Mouse (Mus musculus) left cerebral cortex, postnatal 4 days (tissue): ENCODE data around the gene Lrrc26. TPM values are rescaled to one million over a fixed set of nuclear protein-coding genes. Genes with fewer than 3 reads are reported as not detected.

ENCODE experiments used
- DNase-seq: peaks from one replicate; pipeline ENCODE4 v3.0.0-alpha.2; 2022
- intact Hi-C: fragments of 180-260 bp; cut with DNase I; formaldehyde crosslinking; loops from one replicate; pipeline ENCODE4 v1.15.1; 2025
- total RNA-seq, 2 experiments: library from RNA; stranded (reverse); gene quantifications; 2 replicates each; pipeline ENCODE4 v1.2.3; 2021

Lrrc26 gene
- total RNA-seq, 2 experiments from 2014 or later: not detected

- intact Hi-C loops: no loop called here
- DNase-seq: no peak
Observed at GRCm38 (mm10) chr2:25333569-25333968, 43.9 kb downstream of the Lrrc26 start.

GRCm38 (mm10) chr2:25338303-25338702, 48.6 kb downstream of the Lrrc26 start:
- DNase-seq: no peak
- intact Hi-C loops: no loop called here

Other genes with a start within 250 kb of the Lrrc26 start
- gene Nsmf, start 235.6 kb upstream of the Lrrc26 start, total RNA-seq: 100 to 1,000 TPM; 342 to 359 TPM
- gene Entpd8, start 209.6 kb upstream of the Lrrc26 start, total RNA-seq: not detected
- gene Noxa1, start 194.8 kb upstream of the Lrrc26 start, total RNA-seq: not detected
- 10 to 100 TPM; 32.5 to 35.0 TPM for gene Nrarp, start 109.2 kb upstream of the Lrrc26 start, total RNA-seq
- gene Tor4a, start 93.0 kb upstream of the Lrrc26 start, total RNA-seq: 1 to 10 TPM; 1.4 to 1.8 TPM
- gene Nelfb, start 78.4 kb upstream of the Lrrc26 start, total RNA-seq: 10 to 100 TPM; 62.6 to 65.1 TPM
- gene Stpg3, start 75.3 kb upstream of the Lrrc26 start, total RNA-seq: not detected
- gene Fam166a, start 71.2 kb upstream of the Lrrc26 start, total RNA-seq: not detected
- gene Tubb4b, start 65.2 kb upstream of the Lrrc26 start, total RNA-seq: 100 to 1,000 TPM; 324 to 351 TPM
- not detected for gene Slc34a3, start 55.6 kb upstream of the Lrrc26 start, total RNA-seq
- gene Rnf224, start 53.1 kb upstream of the Lrrc26 start, total RNA-seq: not detected
- 100 to 1,000 TPM; 169 to 189 TPM for gene Rnf208, start 47.7 kb upstream of the Lrrc26 start, total RNA-seq
- gene Cysrt1, start 47.5 kb upstream of the Lrrc26 start, total RNA-seq: not detected
- gene AL732309.1, start 43.1 kb upstream of the Lrrc26 start, total RNA-seq: 1 to 10 TPM; 2.4 to 7.7 TPM
- 10 to 100 TPM; 26.4 to 26.8 TPM for gene Tmem203, start 34.5 kb upstream of the Lrrc26 start, total RNA-seq
- gene Tprn, start 27.3 kb upstream of the Lrrc26 start, total RNA-seq: 10 to 100 TPM; 15.4 to 16.2 TPM
- gene Ssna1, start 17.5 kb upstream of the Lrrc26 start, total RNA-seq: 10 to 100 TPM; 72.3 to 75.7 TPM
- 100 to 1,000 TPM; 108 to 121 TPM for gene Anapc2, start 17.4 kb upstream of the Lrrc26 start, total RNA-seq
- not detected for gene Tmem210, start 1.8 kb upstream of the Lrrc26 start, total RNA-seq
- 100 to 1,000 TPM; 163 to 186 TPM for gene Grin1, start 29.3 kb downstream of the Lrrc26 start, total RNA-seq
- gene Man1b1, start 42.4 kb downstream of the Lrrc26 start, total RNA-seq: 10 to 100 TPM; 51.0 to 61.3 TPM
- 10 to 100 TPM; 23.0 to 27.3 TPM for gene Dpp7, start 66.4 kb downstream of the Lrrc26 start, total RNA-seq
- gene Uap1l1, start 75.8 kb downstream of the Lrrc26 start, total RNA-seq: 1 to 10 TPM; 6.5 to 7.3 TPM
- gene Sapcd2, start 82.4 kb downstream of the Lrrc26 start, total RNA-seq: 10 to 100 TPM; 11.7 to 11.8 TPM
- 1 to 10 TPM; 6.8 to 7.2 TPM for gene Entpd2, start 106.0 kb downstream of the Lrrc26 start, total RNA-seq
- 100 to 1,000 TPM; 478 to 490 TPM for gene Npdc1, start 109.4 kb downstream of the Lrrc26 start, total RNA-seq
- under 1 TPM in 1 of 2 experiments, not detected in 1; 0.16 TPM for gene Fut7, start 133.4 kb downstream of the Lrrc26 start, total RNA-seq
- gene Abca2, start 138.8 kb downstream of the Lrrc26 start, total RNA-seq: 10 to 100 TPM; 78.4 to 99.2 TPM
- gene Clic3, start 166.9 kb downstream of the Lrrc26 start, total RNA-seq: under 1 TPM in 1 of 2 experiments, not detected in 1; 0.52 TPM
- gene Paxx, start 171.2 kb downstream of the Lrrc26 start, total RNA-seq: 10 to 100 TPM; 83.1 to 92.4 TPM
- 100 to 1,000 TPM; 665 to 881 TPM for gene Ptgds, start 180.1 kb downstream of the Lrrc26 start, total RNA-seq
- not detected for gene Lcn12, start 204.0 kb downstream of the Lrrc26 start, total RNA-seq
- 100 to 1,000 TPM; 117 TPM for gene Fbxw5, start 210.8 kb downstream of the Lrrc26 start, total RNA-seq
- gene C8g, start 211.8 kb downstream of the Lrrc26 start, total RNA-seq: 1 to 10 TPM in 1 of 2 experiments, under 1 TPM in 1; 0.98 to 1.3 TPM